Mouse (Mus musculus) hindbrain, embryonic 13.5 days (tissue): Measurements from ENCODE around the gene Rhbdl2. TPM values are rescaled to one million over a fixed set of nuclear protein-coding genes. Genes with fewer than 3 reads are reported as not detected.
A peak's percentile ranks its signal among the peaks of the same experiment; 100 is the strongest.

ENCODE experiments used
- ATAC-seq: fragments of 200-750 bp; cut with Nextera tagmentation; 2 replicates; pipeline ENCODE4 v1.8.0; 2017; ENCODE audit warnings: moderate TSS enrichment; ENCODE audit not compliant: low FRiP score
- H3K27ac ChIP-seq: fragments of 300-500 bp; sonication (generic); 2 replicates; pipeline ENCODE4 v1.5.1; 2015; ENCODE audit warnings: inconsistent platforms, mild to moderate bottlenecking, moderate library complexity
- H3K27me3 ChIP-seq: fragments of 300-500 bp; sonication (generic); 2 replicates; pipeline ENCODE4 v1.6.1; 2015; ENCODE audit warnings: mild to moderate bottlenecking, inconsistent platforms
- H3K36me3 ChIP-seq: fragments of 300-500 bp; sonication (generic); 2 replicates; pipeline ENCODE4 v1.6.1; 2015; ENCODE audit warnings: mild to moderate bottlenecking, inconsistent platforms
- H3K4me1 ChIP-seq: fragments of 300-500 bp; sonication (generic); replicated peaks from 2 replicates; pipeline ENCODE4 v1.6.1; 2015; ENCODE audit warnings: inconsistent platforms
- H3K4me2 ChIP-seq: fragments of 300-500 bp; sonication (generic); 2 replicates; pipeline ENCODE4 v1.6.1; 2015; ENCODE audit warnings: inconsistent platforms, mild to moderate bottlenecking, moderate library complexity
- H3K4me3 ChIP-seq: fragments of 300-500 bp; sonication (generic); 2 replicates; pipeline ENCODE4 v1.5.1; 2015; ENCODE audit warnings: mild to moderate bottlenecking, inconsistent platforms
- H3K9ac ChIP-seq: fragments of 300-500 bp; sonication (generic); 2 replicates; pipeline ENCODE4 v1.6.1; 2015; ENCODE audit warnings: mild to moderate bottlenecking, inconsistent platforms
- H3K9me3 ChIP-seq: fragments of 300-500 bp; sonication (generic); 2 replicates; pipeline ENCODE4 v1.6.1; 2016; ENCODE audit warnings: inconsistent platforms
- WGBS: fragments of 180-500 bp; shearing (Covaris S2); methylation state at CpG from one replicate; pipeline ENCODE4 v1.1.7; 2015; 5-methylcytosine and 5-hydroxymethylcytosine counted together
- polyA plus RNA-seq: library from polyadenylated mRNA; unstranded; fragments of >200 nt; fragmentation: Nextera tagmentation; extraction: Ambion mirVana; gene quantifications from 2 replicates; pipeline ENCODE4 v1.2.1, GENCODE M21; 2015

Rhbdl2 gene
- 0.60 and 1.2 TPM in 2 replicates for polyA plus RNA-seq

DNA sequence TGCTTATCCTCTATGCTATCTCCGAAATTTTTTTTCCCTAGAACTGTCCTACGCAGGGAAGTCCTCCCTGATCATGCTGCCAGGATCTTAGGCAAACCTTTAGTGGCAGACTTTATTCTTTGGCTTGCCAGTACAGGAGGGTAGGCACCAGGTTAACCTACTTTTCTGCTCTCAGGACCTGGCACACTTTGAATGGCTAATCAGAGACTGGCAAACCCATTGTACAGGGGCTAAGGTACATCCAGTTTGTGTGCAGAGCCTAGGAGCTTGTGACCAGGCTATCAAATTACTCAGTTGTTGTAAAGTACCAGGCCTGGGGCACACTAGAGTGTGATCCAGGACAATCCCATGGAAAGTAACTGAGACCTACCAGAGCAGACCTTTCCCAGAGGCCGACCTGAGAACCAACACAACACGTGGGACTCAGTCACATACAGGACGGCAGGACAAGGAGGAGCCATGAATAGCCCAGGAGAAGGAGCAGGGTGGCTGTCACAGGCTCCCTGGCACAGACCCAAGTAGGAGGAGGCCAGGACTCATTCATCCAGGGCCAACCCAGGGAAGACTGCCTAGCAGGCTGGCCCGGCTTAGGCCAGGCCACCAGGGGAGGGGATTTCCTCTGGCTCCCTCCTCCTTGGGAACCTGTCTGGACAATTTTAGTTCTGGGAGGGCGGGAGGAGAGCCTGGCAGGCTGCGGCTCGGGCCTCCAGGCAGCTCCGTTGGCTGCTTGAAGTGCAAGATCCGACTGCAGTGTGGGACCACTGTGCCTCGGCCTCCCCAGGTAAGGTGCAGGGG, at the start of gene Rhbdl2:
Rhbdl2 (plus strand) TSS at position 684 of the 795 bp plus-strand sequence.
- H3K27me3 ChIP-seq, result no peaks in the 10 kb centered on the region
- no peak within 1 kb of the TSS for H3K4me3 ChIP-seq
- peaks cover 11% of the 10 kb centered on the region for H3K4me1 ChIP-seq
- ATAC-seq, result peak; percentile 82
- H3K9ac ChIP-seq, result no peak within 1 kb of the TSS
- no peak within 1 kb of the TSS for H3K27ac ChIP-seq
- H3K36me3 ChIP-seq, result no peaks in the 10 kb centered on the region
- H3K9me3 ChIP-seq, result no peaks in the 10 kb centered on the region
- 35% methylated on average over 12 of the region's 12 CpGs for WGBS
- H3K4me2 ChIP-seq, result peak within 1 kb of the TSS; percentile 19; the same call in 1 of the 2 replicates

DNA sequence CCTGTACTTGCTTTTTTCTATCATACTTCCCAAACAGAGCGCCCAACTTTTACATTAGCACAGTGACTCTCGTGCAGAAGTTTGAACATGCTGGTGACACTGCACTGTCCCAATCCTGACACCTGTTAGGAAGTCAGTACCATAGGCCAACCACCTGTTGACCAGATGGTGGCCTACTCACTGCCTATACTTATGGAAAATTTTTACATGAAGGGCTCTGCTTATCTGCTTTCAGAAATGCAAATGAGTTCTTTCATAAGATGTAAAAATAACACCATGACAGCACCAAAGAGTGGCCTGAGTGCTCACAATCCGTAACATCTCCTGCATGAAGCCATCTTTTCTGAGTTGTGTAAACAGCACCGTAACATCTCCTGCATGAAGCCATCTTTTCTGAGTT, 49.0 kb upstream of the Rhbdl2 start:
- WGBS, result 96% methylated on average over 4 of the region's 4 CpGs
- no peaks in the 10 kb centered on the region for H3K27me3 ChIP-seq

DNA sequence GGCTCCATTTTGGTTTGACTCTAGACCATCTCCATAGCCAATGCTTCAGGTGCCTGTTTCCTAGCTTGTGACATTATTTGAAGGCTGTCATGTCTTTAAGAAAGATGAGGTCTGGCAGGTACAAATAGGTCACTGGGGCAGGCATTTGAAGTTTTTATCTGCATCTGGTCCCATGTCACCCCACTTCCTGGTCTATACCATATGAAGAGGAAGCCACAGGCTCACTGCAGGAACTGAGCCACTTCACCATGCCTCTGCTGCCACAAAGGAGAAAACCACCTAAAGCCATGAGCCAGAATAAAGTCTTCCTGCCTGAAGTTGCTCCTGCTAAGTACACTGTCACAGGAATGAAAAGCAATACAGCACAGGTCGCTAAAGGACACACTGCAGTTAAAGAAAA, 44.8 kb upstream of the Rhbdl2 start:
- no peak overlapping the region for H3K27ac ChIP-seq
- no peaks in the 10 kb centered on the region for H3K9me3 ChIP-seq
- 88% methylated on average over 1 of the region's 1 CpGs for WGBS
- peaks cover 52% of the 10 kb centered on the region for H3K36me3 ChIP-seq
- H3K4me2 ChIP-seq, result no peak overlapping the region
- peaks cover 28% of the 10 kb centered on the region for H3K4me1 ChIP-seq
- ATAC-seq, result no peak
- no peaks in the 10 kb centered on the region for H3K27me3 ChIP-seq
- H3K9ac ChIP-seq, result no peak overlapping the region
- H3K4me3 ChIP-seq, result no peak overlapping the region

More for the DNA sequence above, 49.0 kb upstream of the Rhbdl2 start:
- H3K9me3 ChIP-seq, result no peaks in the 10 kb centered on the region
- H3K36me3 ChIP-seq, result peaks cover 75% of the 10 kb centered on the region
- no peaks in the 10 kb centered on the region for H3K4me1 ChIP-seq
- ATAC-seq, result no peak
- H3K4me3 ChIP-seq, result no peak overlapping the region
- no peak overlapping the region for H3K27ac ChIP-seq
- H3K9ac ChIP-seq, result no peak overlapping the region
- no peak overlapping the region for H3K4me2 ChIP-seq

DNA sequence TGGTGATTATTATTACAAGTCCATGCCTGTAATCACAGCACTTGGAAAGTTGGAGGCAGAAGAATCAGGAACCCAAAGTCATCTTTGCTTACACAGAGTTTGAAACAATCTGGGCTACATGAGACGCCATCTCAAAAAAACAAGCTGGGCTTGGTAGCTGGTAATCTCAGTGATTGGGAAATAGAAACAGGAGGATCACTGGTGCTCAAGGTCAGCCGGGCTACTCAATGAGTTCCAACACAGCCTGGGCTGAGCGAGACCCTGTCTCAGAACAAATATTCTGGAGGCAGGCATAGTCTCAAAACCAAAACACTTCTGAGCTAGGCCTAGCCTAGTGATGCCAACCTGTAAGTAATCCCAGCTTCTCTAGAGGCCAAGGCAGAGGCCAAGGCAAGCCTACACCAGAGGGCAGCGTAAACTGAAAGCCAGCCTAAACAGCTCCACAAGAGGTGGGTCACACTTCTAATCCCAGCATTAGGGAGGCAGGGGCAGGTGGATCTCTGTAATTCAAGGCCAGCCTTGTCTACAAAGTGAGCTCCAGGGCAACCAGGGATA, 42.4 kb upstream of the Rhbdl2 start:
- H3K27ac ChIP-seq, result no peak overlapping the region
- peaks cover 39% of the 10 kb centered on the region for H3K4me1 ChIP-seq
- H3K27me3 ChIP-seq, result no peaks in the 10 kb centered on the region
- H3K4me2 ChIP-seq, result no peak overlapping the region
- no peaks in the 10 kb centered on the region for H3K9me3 ChIP-seq
- no peak for ATAC-seq
- H3K36me3 ChIP-seq, result peaks cover 28% of the 10 kb centered on the region
- WGBS, result 90% methylated on average over 4 of the region's 4 CpGs
- H3K4me3 ChIP-seq, result no peak overlapping the region
- H3K9ac ChIP-seq, result no peak overlapping the region

DNA sequence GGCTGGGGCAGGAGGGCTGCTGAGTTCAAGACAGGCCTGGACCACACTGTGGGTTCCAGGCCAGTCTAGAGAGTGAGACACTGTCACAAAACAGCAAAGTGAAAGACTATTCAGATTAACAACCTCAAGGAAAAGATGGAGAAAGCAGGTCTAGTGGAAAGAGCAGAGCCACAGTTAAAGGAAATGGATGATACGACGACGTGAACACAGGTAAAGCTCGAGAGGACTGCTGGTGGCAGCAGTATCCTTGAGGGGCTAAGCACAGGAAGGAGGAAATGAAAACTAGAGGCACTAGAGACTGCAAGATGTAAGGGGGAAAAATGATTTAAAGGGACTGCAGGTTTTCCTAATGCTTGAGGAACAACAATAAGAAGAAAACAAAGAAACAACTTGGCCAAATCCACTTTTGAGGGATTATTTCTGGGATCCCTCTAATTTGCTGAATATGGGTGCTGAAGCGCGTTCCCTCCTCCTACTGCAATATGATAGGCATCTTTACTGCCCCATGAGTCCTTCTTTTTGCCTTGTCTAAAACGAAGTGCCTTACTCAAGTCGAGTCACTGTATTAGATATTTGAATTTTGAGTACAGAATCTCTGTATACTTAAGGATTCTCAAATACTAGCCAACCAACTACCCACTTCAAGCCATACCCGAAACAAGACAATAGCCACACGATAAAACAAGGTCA, 38.8 kb upstream of the Rhbdl2 start:
- H3K27ac ChIP-seq, result peak overlapping the region; percentile 96
- H3K4me3 ChIP-seq, result peak overlapping the region; percentile 100
- WGBS, result 13% methylated on average over 10 of the region's 10 CpGs
- H3K9ac ChIP-seq, result peak overlapping the region; percentile 95
- peak overlapping the region; percentile 70 for H3K4me2 ChIP-seq
- ATAC-seq, result no peak
- H3K9me3 ChIP-seq, result no peaks in the 10 kb centered on the region
- H3K27me3 ChIP-seq, result 0 out of 2 replicates have a peak, but pooled peaks cover 7% of the 10 kb centered on the region
- peaks cover 42% of the 10 kb centered on the region for H3K4me1 ChIP-seq
- H3K36me3 ChIP-seq, result no peaks in the 10 kb centered on the region

DNA sequence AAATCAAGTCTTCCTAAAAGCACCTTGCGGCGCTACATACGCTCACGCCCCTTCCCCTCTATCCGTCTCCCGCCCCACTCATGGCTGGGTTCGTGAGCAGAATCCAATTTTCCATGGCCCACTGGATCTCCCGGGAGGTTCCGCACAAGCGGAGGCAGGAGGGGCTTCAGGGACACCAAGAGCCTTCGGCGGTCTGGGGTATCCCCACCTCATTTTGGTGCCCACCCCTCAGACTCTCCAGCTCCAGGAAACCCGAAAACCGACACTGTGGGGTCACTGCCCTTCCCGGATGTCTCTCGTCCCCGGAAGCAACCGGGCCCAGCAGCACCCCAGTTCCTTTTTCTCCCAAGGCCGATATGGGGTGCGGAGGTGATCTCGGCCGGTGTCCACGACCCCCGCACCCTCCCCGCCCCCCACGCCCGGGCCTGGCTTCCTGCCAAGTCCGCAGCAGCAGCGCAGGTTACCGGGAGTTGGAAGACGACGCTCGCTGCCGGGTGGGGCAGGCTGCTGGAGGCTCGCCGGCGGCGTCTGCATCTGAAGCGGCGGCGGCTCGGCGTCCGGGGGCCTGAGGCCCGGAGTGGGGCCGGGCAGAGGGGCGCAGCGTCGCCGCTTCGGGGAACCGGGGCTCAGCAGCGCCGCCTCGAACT, 38.1 kb upstream of the Rhbdl2 start:
- Histone ChIP-seq H3K27me3 (0 out of 2 replicates have a peak, but pooled peaks cover 7% of the 10 kb centered on the region), H3K9me3 (no peaks in the 10 kb centered on the region), H3K36me3 (no peaks in the 10 kb centered on the region), H3K4me1 (peaks cover 40% of the 10 kb centered on the region), H3K27ac (peak overlapping the region; percentile 96), H3K9ac (peak overlapping the region; percentile 95), H3K4me2 (peak overlapping the region; percentile 70), H3K4me3 (peak overlapping the region; percentile 100)
- ATAC-seq, result peak; percentile 84
- under 1% methylated on average over 52 of the region's 55 CpGs for WGBS

DNA sequence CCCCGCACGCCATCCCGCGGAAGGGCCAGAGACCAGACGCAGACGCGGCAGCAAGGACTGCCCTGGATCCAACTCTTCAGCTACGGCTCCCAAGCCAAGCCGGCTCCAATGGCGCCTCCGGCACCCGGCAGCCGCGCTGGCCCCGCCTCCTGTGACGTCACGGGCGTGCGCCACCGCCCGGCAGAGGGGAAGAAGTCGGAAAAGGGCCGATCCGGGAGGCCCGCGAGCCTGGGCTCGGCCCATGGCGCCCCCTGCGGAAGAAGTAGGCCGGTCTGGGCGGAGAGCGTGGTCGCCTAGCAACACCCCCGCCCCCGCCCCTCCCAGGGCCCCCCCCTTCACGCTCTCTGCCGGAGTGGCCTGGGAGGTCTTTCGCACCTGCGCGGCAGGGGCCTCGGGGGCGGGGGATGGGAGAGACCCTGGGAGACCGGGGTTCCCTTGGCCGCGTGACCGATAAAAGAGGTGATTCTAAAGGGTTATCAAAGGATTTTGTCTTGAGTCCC, 37.5 kb upstream of the Rhbdl2 start, which contains the start of gene Akirin1:
Akirin1 (minus strand) TSS at position 194 of the 500 bp plus-strand sequence.
- H3K36me3 ChIP-seq, result no peaks in the 10 kb centered on the region
- H3K27me3 ChIP-seq, result 0 out of 2 replicates have a peak, but pooled peaks cover 7% of the 10 kb centered on the region
- H3K27ac ChIP-seq, result peak within 1 kb of the TSS; percentile 96
- peaks cover 34% of the 10 kb centered on the region for H3K4me1 ChIP-seq
- peak; percentile 98 for ATAC-seq
- H3K4me2 ChIP-seq, result peak within 1 kb of the TSS; percentile 70
- H3K9me3 ChIP-seq, result no peaks in the 10 kb centered on the region
- peak within 1 kb of the TSS; percentile 100 for H3K4me3 ChIP-seq
- WGBS, result under 1% methylated on average over 43 of the region's 46 CpGs
- peak within 1 kb of the TSS; percentile 95 for H3K9ac ChIP-seq

DNA sequence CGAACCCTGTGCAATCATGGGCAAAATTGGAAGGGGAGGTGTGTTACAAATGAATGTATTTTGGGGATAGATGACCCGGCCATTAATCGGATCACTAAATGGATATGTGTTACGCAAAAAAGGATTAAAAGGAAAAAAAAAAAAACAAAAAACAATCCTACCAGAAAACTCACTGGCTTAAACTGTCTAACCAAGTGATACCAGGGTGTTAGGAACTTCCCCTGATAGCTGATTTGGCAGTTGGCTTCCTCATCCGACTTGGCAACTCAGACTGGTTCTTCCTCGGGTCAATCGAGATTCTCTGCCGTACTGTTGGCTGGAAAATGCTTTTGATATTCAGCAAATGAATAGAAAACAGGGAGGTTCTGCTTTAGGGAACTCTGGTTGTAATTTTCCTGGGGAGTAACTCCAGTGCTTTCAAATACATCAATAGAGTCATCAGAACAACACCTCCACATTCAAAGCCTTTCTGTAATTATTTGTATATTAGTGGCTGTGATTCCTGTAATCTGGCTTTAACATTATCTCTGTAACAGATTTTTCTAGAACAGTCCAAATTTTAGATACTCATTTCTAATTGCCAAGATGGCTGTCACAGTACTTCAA, 36.9 kb upstream of the Rhbdl2 start:
- H3K9me3 ChIP-seq, result no peaks in the 10 kb centered on the region
- H3K36me3 ChIP-seq, result no peaks in the 10 kb centered on the region
- peak overlapping the region; percentile 56 for H3K4me2 ChIP-seq
- WGBS, result 2% methylated on average over 8 of the region's 8 CpGs
- H3K27ac ChIP-seq, result 0 out of 2 replicates have a peak overlapping the region, but pooled peaks have one; percentile 96
- H3K27me3 ChIP-seq, result 0 out of 2 replicates have a peak, but pooled peaks cover 7% of the 10 kb centered on the region
- peak overlapping the region; percentile 63 for H3K9ac ChIP-seq
- peak overlapping the region; percentile 100 for H3K4me3 ChIP-seq
- peaks cover 30% of the 10 kb centered on the region for H3K4me1 ChIP-seq
- ATAC-seq, result no peak

DNA sequence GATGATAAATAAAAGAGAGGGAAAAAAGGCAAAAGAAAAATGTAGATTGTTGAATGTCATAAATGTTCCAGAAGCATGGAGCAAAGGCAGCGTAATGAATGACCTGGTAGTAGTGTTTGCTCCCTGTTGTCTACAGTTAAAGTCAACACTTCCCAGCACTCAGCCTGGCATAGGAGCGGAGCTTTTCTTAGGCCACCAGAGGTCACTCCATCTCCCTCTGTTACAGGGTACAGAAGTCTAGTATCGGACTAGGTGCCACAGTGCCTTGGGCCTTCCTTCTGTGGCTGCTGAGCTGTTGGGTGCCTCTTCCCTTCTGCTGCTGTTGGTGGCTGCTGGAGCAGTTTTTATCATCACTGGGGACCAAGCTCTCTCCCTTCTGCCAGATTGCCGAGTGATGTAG, 29.4 kb upstream of the Rhbdl2 start:
- no peaks in the 10 kb centered on the region for H3K4me1 ChIP-seq
- no peak overlapping the region for H3K9ac ChIP-seq
- H3K9me3 ChIP-seq, result no peaks in the 10 kb centered on the region
- H3K27me3 ChIP-seq, result no peaks in the 10 kb centered on the region
- WGBS, result 57% methylated on average over 4 of the region's 4 CpGs
- H3K36me3 ChIP-seq, result no peaks in the 10 kb centered on the region
- H3K4me2 ChIP-seq, result no peak overlapping the region
- no peak overlapping the region for H3K27ac ChIP-seq
- no peak for ATAC-seq
- no peak overlapping the region for H3K4me3 ChIP-seq

DNA sequence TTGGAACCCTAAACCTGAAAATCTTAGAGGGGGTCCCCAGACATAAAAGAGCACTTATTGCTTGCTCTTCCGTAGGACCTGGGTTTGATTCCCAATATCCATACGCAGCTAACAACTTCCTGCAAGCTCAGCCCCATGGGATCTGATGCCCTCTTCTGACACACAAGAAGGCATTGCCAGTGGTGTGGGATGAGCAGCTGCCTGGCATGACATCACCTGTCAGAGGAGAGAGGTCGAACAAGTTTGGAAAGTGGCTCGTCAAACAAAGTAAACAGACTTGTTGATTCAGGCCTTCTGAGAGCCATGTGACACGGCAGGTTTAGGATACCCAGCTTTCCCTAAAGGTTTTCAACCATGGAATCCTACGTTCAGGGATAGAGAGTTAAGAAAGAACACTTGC, 22.6 kb upstream of the Rhbdl2 start:
- Histone ChIP-seq H3K27me3 (no peaks in the 10 kb centered on the region), H3K4me2 (no peak overlapping the region), H3K9ac (no peak overlapping the region), H3K27ac (no peak overlapping the region), H3K36me3 (no peaks in the 10 kb centered on the region), H3K9me3 (no peaks in the 10 kb centered on the region), H3K4me1 (no peaks in the 10 kb centered on the region), H3K4me3 (no peak overlapping the region)
- 86% methylated on average over 6 of the region's 6 CpGs for WGBS
- no peak for ATAC-seq

DNA sequence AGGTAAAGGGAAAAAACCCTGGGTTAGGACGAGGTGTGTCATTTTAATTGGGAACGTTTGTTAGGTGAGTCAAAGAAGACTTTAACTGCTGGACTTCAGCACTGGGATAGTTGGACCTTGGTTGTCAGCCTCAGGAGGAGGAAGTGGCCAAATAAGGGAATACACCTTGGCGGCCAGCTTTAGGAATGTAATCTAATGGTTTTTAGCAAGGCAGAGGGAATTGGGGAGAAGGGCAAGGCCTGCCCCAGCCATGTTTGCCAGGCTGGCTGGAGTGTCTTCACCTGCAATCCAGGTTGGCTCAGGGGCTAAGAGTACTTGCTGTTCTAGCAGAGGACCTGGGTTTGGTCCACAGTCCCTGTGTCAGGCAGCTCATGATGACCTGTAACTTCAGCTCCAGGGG, 19.9 kb upstream of the Rhbdl2 start:
- Histone ChIP-seq H3K27me3 (no peaks in the 10 kb centered on the region), H3K4me1 (no peaks in the 10 kb centered on the region), H3K4me3 (no peak overlapping the region), H3K9ac (no peak overlapping the region), H3K4me2 (no peak overlapping the region), H3K9me3 (no peaks in the 10 kb centered on the region), H3K36me3 (no peaks in the 10 kb centered on the region), H3K27ac (no peak overlapping the region)
- ATAC-seq, result no peak
- WGBS, result 85% methylated on average over 3 of the region's 3 CpGs
